Mouse (Mus musculus) left cerebral cortex, postnatal 4 days (tissue): Measurements from ENCODE around the gene Gm3409. TPM values are rescaled to one million over a fixed set of nuclear protein-coding genes. Genes with fewer than 3 reads are reported as not detected.
"Not testable (repeated sequence)": the region's sequence is repeated elsewhere in the genome, so short reads cannot be mapped to it uniquely, and the experiment has no call there.

Source experiments
- DNase-seq: peaks from one replicate; pipeline ENCODE4 v3.0.0-alpha.2; 2022
- intact Hi-C: fragments of 180-260 bp; cut with DNase I; formaldehyde crosslinking; loops from one replicate; pipeline ENCODE4 v1.15.1; 2025
- total RNA-seq, 2 experiments: library from RNA; stranded (reverse); gene quantifications; 2 replicates each; pipeline ENCODE4 v1.2.3; 2021

The Gm3409 gene
- total RNA-seq = not detected

DNA sequence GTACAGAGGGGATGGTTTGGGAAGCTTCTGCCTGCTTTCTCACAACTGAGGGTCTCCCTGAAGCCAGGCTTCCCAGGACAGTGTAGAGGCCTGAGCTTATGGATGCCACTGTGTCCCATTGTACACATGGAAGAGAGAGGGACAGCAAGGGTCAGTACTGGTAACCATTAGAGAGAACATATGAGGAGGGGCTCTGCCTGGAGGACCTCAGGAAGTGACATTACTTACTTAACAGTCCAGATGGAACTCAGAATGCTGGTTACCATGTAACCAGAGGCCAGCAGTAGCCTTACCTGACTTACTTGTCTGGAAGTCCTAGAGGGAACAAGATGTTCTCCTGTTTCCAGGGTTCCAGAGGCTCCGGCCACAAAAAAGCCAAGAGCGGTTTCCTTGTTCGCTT lies at the start of gene Gm3409:
Gene Gm3409 (plus strand): TSS at position 301 of the 400 bp plus-strand sequence.
- intact Hi-C loops, DNase-seq: not testable (repeated sequence)

DNA sequence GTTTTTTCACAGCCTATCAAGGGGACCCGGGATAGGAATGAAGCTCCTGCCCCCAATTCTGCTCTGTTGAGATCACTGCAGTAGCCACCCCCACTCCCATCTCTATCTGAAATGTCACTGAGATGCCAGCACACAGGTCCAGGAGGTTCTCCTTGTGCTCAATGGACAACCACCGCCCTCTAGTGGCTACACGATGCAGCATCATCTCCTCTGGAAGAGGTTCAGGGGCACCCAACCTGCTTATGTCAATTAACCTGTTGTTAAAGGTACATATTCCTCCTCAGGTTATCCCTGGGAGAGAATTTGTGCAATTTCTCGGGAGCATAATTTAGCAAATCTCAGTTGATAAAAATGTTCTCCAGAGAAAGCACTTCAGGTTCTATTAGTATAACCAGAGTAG lies 48.5 kb upstream of the Gm3409 start:
- peak; percentile 46 for DNase-seq
- intact Hi-C loops = not testable (repeated sequence)

DNA sequence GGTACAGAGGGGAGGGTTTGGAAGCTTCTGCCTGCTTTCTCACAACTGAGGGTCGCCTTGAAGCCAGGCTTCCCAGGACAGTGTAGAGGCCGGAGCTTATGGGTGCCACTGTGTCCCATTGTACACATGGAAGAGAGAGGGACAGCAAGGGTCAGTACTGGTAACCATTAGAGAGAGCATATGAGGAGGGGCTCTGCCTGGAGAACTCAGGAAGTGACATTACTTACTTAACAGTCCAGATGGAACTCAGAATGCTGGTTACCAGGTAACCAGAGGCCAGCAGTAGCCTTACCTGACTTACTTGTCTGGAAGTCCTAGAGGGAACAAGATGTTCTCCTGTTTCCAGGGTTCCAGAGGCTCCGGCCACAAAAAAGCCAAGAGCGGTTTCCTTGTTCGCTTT lies 46.4 kb upstream of the Gm3409 start, which contains the start of gene Gm6370:
Gene Gm6370 (plus strand): TSS at position 301 of the 400 bp plus-strand sequence.
- DNase-seq, intact Hi-C loops: not testable (repeated sequence)

- intact Hi-C loops, DNase-seq: not testable (repeated sequence)
Observed at GRCm38 (mm10) chr5:146502099-146502498, 35.3 kb upstream of the Gm3409 start, which contains the start of gene 4930449I24Rik. Gene 4930449I24Rik, plus strand, starts transcription at chr5:146502399.

DNA sequence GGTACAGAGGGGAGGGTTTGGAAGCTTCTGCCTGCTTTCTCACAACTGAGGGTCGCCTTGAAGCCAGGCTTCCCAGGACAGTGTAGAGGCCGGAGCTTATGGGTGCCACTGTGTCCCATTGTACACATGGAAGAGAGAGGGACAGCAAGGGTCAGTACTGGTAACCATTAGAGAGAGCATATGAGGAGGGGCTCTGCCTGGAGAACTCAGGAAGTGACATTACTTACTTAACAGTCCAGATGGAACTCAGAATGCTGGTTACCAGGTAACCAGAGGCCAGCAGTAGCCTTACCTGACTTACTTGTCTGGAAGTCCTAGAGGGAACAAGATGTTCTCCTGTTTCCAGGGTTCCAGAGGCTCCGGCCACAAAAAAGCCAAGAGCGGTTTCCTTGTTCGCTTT lies 23.6 kb upstream of the Gm3409 start, which contains the start of gene Gm3402:
Gene Gm3402 (plus strand): TSS at position 301 of the 400 bp plus-strand sequence.
- intact Hi-C loops, DNase-seq: not testable (repeated sequence)

- DNase-seq, intact Hi-C loops: not testable (repeated sequence)
Observed at GRCm38 (mm10) chr5:146525501-146525900, 11.9 kb upstream of the Gm3409 start, which contains the start of gene Gm3404. Gene Gm3404, plus strand, starts transcription at chr5:146525801.

GRCm38 (mm10) chr5:146555836-146556235 lies 18.4 kb downstream of the Gm3409 start, which contains the start of gene Gm3415:
Gene Gm3415, plus strand, starts transcription at chr5:146556136.
- intact Hi-C loops, DNase-seq: not testable (repeated sequence)

DNA sequence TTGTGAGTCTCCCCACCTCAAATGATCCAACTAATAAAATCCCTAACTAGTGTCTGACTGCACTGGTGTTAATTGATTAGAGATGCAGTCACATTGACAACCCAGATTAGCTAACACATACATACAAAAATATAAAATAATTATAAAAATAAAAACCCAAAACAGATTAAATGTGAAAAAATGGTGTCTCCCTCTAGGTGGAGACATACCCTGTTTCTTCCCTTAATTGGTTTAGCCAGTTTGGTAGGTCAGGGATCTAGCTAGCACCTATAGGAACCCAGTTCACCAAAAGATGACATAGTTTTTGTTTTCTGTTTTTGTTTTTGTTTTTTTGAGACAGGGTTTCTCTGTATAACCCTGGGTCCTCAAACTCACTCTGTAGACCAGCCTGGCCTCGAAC lies 26.8 kb downstream of the Gm3409 start:
- intact Hi-C loops = no loop called here
- no peak for DNase-seq

DNA sequence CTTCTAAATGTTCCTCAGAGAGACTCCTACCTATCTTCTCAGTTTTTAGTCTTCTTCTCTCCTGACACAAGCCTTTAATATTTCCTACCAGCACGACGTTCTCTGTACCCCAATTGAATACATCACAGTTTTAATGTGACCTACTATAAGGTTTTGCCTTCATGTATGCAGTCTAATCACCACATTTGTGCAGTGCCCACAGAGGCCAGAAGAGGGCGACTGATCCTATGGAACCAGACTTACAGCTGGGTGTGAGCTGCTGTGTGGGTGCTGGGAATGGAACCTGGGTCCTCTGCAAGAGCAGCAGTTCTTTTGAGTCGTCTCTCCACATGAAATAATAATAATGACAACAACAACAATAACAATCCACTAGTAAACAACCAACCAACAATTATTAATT lies 29.6 kb downstream of the Gm3409 start:
- peak; percentile 25 for DNase-seq
- intact Hi-C loops = no loop called here

- intact Hi-C loops = loop anchor here (10.0 kb wide), 1 partner anchor 105 kb away; no protein-coding TSS in a partner anchor
- not testable (repeated sequence) for DNase-seq
Observed at GRCm38 (mm10) chr5:146570179-146570578, 32.7 kb downstream of the Gm3409 start.

DNA sequence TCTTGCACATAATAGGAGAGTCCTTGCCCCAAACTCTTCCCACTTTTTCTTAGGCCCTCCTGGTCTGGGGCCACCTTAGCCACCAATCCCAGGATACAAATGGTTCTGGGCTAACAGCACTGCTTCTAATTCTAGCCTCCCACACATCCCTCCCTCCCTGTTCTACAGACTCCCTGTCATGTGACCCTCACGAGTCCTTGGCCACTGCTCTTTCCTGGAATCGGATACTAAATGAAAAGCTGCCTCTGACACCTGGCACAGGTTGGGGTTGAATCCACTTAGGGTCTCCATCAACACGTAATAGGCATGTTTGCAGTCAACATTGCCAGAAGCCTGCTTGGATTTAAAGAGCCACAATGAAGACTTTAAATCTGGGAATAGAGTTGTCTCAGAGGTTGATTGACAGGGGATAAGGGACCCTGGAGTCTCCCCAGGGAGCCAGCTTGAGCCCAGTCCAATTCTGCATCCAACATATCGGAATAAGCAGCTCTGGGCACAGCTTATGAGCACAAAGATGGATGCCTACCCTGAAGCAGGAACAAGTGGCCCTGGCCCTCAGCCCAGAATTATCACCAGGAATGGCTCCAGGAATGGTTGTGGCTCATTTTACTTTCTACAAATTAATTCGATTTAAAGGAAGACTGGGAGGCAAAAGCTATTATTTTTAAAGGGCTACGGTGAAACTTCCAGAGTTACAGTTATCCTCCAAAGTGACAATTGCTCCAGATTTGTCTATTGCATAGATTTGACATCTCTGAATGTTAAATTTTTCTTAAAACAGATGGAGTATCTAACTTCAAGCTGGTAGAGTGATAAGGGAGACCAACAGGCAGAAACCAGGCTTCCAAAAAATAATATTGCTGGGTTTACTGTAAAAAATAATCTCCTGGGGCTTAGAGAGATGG lies 34.6 kb downstream of the Gm3409 start:
- intact Hi-C loops = loop anchor here (10.0 kb wide), 1 partner anchor 103 kb away; no protein-coding TSS in a partner anchor
- peak; percentile 39 for DNase-seq

DNA sequence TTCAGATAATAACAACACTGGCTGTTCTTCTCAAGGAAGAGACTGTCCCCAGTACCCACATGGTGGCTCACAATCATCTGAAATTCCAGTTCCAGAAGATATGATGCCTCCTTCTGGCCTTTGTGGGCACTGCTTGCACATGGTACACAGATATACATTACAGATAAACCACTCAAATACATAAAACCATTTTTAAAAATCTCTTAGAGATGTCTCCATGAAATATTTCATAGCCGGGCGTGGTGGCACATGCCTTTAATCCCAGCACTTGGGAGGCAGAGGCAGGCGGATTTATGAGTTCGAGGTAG lies 35.2 kb downstream of the Gm3409 start:
- not testable (repeated sequence) for DNase-seq
- intact Hi-C loops = loop anchor here (10.0 kb wide), 1 partner anchor 102 kb away; no protein-coding TSS in a partner anchor

- DNase-seq = no peak
- intact Hi-C loops = loop anchor here (10.0 kb wide), 1 partner anchor 98 kb away; no protein-coding TSS in a partner anchor
Observed at GRCm38 (mm10) chr5:146576668-146577067, 39.2 kb downstream of the Gm3409 start.

DNA sequence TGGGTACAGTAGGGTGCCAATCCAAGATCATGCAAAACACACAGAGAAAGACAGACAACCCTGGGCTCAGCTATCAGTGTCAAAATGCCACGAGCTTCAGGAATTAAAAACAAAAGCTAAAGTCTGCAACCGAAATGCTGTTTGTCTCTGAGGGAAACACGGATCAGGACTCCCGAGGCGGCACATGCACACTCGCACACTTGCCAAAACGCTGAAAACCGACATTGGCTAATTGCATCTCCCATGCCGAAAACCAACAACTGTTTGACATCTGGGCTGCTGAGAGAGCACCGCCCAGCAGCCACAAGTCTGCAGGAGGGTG lies 46.7 kb downstream of the Gm3409 start:
- no peak for DNase-seq
- intact Hi-C loops = no loop called here

- intact Hi-C loops = no loop called here
- peak; percentile 30 for DNase-seq
Observed at GRCm38 (mm10) chr5:146584478-146585306, 47.2 kb downstream of the Gm3409 start, which contains the start of gene Gpr12. Gene Gpr12, minus strand, starts transcription at chr5:146585239.

DNA sequence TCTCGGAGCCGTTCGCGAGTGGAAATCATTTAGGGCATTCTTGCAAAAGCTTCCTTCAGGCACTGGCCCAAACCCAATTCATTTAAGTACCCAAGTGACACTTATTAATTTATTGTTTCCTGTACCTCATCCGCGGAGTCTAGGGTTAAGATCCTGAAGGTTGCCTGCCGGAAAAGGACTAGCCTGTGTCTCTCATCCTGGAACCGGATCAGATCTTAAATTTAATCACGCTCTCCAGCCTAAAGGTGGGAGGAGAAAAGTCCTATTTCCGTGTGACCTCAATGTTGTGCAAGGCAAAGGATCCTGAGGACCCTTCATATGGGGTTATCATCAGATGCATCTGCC lies 47.8 kb downstream of the Gm3409 start:
- intact Hi-C loops = no loop called here
- no peak for DNase-seq

DNA sequence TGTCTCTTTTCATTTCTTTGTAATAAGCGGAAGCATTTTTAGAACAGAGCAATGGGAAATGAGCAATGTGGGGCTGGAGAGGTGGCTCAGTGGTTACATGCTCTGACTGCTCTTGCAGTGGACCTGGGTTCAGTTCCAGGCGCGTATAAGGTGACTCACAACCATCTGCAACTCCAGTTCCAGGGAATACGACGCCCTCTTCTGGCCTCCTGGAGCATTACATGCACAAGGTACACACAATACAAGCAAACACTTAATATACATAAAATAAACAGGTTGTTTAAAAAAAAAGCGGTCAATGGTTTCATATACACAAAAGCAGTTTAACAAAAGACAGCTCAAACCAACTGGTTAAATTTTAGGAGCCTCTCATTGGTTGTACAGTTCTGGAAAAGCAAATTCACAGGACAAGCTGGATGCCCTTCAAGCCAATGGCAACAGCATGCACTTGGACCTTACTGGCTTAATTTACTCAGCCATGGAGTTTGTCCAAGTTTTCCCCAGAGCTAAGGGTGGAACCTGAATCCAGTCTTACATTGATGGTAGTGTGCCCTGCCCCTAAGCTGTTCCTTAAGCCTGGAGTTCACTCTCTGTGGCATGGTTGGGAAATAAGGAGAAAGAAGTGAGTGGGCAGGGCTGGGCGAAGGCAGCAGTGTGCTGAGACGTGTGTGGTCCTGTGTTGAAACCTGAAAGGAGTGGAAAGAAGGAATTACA lies 49.1 kb downstream of the Gm3409 start:
- no peak for DNase-seq
- intact Hi-C loops = no loop called here
